Mouse (Mus musculus): Measurements from ENCODE around the gene Opcml. TPM values are rescaled to one million over a fixed set of nuclear protein-coding genes. Genes with fewer than 3 reads are reported as not detected.
A peak's percentile ranks its signal among the peaks of the same experiment; 100 is the strongest.

Gene Opcml
- polyA plus RNA-seq, 1 experiment from 2014 or later: 3.4 TPM

DNA sequence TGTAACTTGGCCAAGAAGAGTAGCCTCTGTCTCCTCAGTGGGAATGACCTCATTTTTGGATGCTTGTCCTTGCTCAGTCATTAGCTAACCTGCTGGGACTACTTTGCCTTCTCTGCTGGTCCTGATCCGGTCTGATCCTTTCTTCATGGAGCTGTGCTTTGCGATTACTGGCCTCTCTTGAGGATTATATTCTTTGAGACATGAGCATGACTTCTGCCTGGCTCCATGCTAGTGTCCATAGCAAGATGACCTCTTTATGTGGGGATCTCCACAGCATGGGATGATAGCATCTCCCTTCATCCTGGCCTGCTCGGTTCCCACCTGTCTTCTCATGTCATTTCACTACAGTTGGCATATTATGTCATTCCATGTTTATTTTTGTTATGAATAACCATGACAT lies 699.8 kb downstream of the Opcml start:
- H3K4me1 ChIP-seq (replicated peaks): no peaks in the 10 kb centered on the region
- H3K9ac ChIP-seq: no peak overlapping the region
- H3K36me3 ChIP-seq: no peaks in the 10 kb centered on the region
- no peak overlapping the region for H3K4me2 ChIP-seq (replicated peaks)
- 82% methylated on average over 3 of the region's 3 CpGs for WGBS
- H3K9me3 ChIP-seq: no peaks in the 10 kb centered on the region
- no peak for ATAC-seq
- H3K4me3 ChIP-seq (replicated peaks): no peak overlapping the region
- no peak overlapping the region for H3K27ac ChIP-seq
- H3K27me3 ChIP-seq (replicated peaks): no peaks in the 10 kb centered on the region

- no peak overlapping the region for H3K9ac ChIP-seq
- no peak overlapping the region for H3K4me2 ChIP-seq (replicated peaks)
- H3K4me3 ChIP-seq (replicated peaks): no peak overlapping the region
- WGBS: 72% methylated on average over 12 of the region's 12 CpGs
- H3K27ac ChIP-seq: no peak overlapping the region
- no peaks in the 10 kb centered on the region for H3K36me3 ChIP-seq
- no peak for ATAC-seq
- no peaks in the 10 kb centered on the region for H3K4me1 ChIP-seq (replicated peaks)
- H3K27me3 ChIP-seq (replicated peaks): no peaks in the 10 kb centered on the region
- no peaks in the 10 kb centered on the region for H3K9me3 ChIP-seq
Measured at GRCm38 (mm10) chr9:28499841-28500794, 709.5 kb downstream of the Opcml start.

- 88% methylated on average over 3 of the region's 3 CpGs for WGBS
- no peak overlapping the region for H3K9ac ChIP-seq
- no peaks in the 10 kb centered on the region for H3K4me1 ChIP-seq (replicated peaks)
- H3K27me3 ChIP-seq (replicated peaks): no peaks in the 10 kb centered on the region
- no peak overlapping the region for H3K27ac ChIP-seq
- H3K4me2 ChIP-seq (replicated peaks): no peak overlapping the region
- H3K9me3 ChIP-seq: no peaks in the 10 kb centered on the region
- ATAC-seq: no peak
- H3K36me3 ChIP-seq: no peaks in the 10 kb centered on the region
- no peak overlapping the region for H3K4me3 ChIP-seq (replicated peaks)
Measured at GRCm38 (mm10) chr9:28513905-28514304, 723.3 kb downstream of the Opcml start.

GRCm38 (mm10) chr9:28533191-28533590 lies 742.6 kb downstream of the Opcml start:
- WGBS: 66% methylated on average over 1 of the region's 1 CpGs

GRCm38 (mm10) chr9:28535006-28535405 lies 744.4 kb downstream of the Opcml start:
- ATAC-seq: no peak

More at GRCm38 (mm10) chr9:28533191-28533590, 742.6 kb downstream of the Opcml start:
- Histone ChIP-seq H3K4me3 (replicated peaks) (no peak overlapping the region), H3K4me1 (replicated peaks) (no peaks in the 10 kb centered on the region), H3K27ac (no peak overlapping the region), H3K27me3 (replicated peaks) (no peaks in the 10 kb centered on the region), H3K9me3 (no peaks in the 10 kb centered on the region), H3K4me2 (replicated peaks) (no peak overlapping the region), H3K36me3 (no peaks in the 10 kb centered on the region), H3K9ac (no peak overlapping the region)
- no peak for ATAC-seq

GRCm38 (mm10) chr9:28536637-28537036 lies 746.1 kb downstream of the Opcml start:
- WGBS: 48% methylated on average over 4 of the region's 4 CpGs
- Histone ChIP-seq H3K27me3 (replicated peaks) (no peaks in the 10 kb centered on the region), H3K9ac (no peak overlapping the region), H3K4me1 (replicated peaks) (no peaks in the 10 kb centered on the region), H3K9me3 (no peaks in the 10 kb centered on the region), H3K27ac (no peak overlapping the region), H3K4me2 (replicated peaks) (no peak overlapping the region), H3K36me3 (no peaks in the 10 kb centered on the region), H3K4me3 (replicated peaks) (no peak overlapping the region)
- ATAC-seq: no peak

More at GRCm38 (mm10) chr9:28535006-28535405, 744.4 kb downstream of the Opcml start:
- WGBS: 87% methylated on average over 4 of the region's 4 CpGs
- no peaks in the 10 kb centered on the region for H3K4me1 ChIP-seq (replicated peaks)
- H3K27me3 ChIP-seq (replicated peaks): no peaks in the 10 kb centered on the region
- no peaks in the 10 kb centered on the region for H3K9me3 ChIP-seq
- no peak overlapping the region for H3K4me3 ChIP-seq (replicated peaks)
- no peak overlapping the region for H3K4me2 ChIP-seq (replicated peaks)
- no peak overlapping the region for H3K27ac ChIP-seq
- no peak overlapping the region for H3K9ac ChIP-seq
- no peaks in the 10 kb centered on the region for H3K36me3 ChIP-seq

DNA sequence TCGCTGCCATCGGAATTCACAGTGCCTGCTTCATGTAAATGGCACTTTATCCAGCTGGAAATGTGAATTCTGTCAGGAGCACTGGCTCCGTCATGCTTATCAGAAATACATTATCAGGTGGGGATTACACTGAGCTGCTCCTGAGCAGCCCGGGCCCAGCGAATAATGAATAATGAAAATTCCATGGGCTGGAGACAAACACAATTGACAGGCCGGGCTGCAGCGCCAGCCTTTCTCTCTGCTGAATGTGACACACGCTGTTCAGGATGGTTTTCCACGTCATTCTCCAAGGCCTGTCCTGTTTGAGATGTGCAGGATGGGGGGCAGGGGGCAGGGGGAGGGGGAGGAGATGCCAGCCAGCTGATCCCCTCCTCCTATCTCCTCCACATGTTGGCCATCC lies 757.6 kb downstream of the Opcml start:
- no peaks in the 10 kb centered on the region for H3K4me1 ChIP-seq (replicated peaks)
- no peak overlapping the region for H3K27ac ChIP-seq
- WGBS: 47% methylated on average over 9 of the region's 9 CpGs
- no peak overlapping the region for H3K4me3 ChIP-seq (replicated peaks)
- no peak overlapping the region for H3K4me2 ChIP-seq (replicated peaks)
- H3K9me3 ChIP-seq: no peaks in the 10 kb centered on the region
- ATAC-seq: no peak
- no peak overlapping the region for H3K9ac ChIP-seq
- no peaks in the 10 kb centered on the region for H3K36me3 ChIP-seq
- no peaks in the 10 kb centered on the region for H3K27me3 ChIP-seq (replicated peaks)

- peak; percentile 95 for ATAC-seq
- no peak overlapping the region for H3K4me3 ChIP-seq (replicated peaks)
- H3K27me3 ChIP-seq (replicated peaks): no peaks in the 10 kb centered on the region
- H3K4me1 ChIP-seq (replicated peaks): no peaks in the 10 kb centered on the region
- no peaks in the 10 kb centered on the region for H3K36me3 ChIP-seq
- no peak overlapping the region for H3K27ac ChIP-seq
- 54% methylated on average over 1 of the region's 1 CpGs for WGBS
- H3K9ac ChIP-seq: no peak overlapping the region
- no peaks in the 10 kb centered on the region for H3K9me3 ChIP-seq
- no peak overlapping the region for H3K4me2 ChIP-seq (replicated peaks)
Measured at GRCm38 (mm10) chr9:28552387-28553182, 762.0 kb downstream of the Opcml start.

DNA sequence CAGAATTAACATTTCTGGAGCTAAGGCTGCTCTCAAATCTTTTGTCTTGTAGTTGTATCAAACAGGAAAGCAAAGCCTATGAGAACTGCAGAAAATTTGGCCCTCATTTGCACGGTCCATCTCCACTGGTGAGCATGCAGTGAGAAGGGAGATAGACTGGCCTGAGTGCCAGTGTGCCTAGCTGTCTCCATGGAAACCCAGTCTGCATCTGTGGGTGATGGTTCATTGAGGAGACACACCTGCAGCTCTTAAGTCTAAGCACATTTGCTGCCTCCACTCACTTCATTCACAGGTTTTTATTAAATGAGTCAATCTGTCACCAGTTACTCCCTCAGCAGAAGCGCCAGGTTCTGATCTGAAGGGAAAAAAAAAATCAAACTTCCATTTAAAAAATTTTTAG lies 768.1 kb downstream of the Opcml start:
- H3K4me2 ChIP-seq (replicated peaks): no peak overlapping the region
- no peaks in the 10 kb centered on the region for H3K36me3 ChIP-seq
- no peak overlapping the region for H3K27ac ChIP-seq
- no peak for ATAC-seq
- no peak overlapping the region for H3K4me3 ChIP-seq (replicated peaks)
- H3K9me3 ChIP-seq: no peaks in the 10 kb centered on the region
- H3K9ac ChIP-seq: no peak overlapping the region
- 79% methylated on average over 2 of the region's 2 CpGs for WGBS
- no peaks in the 10 kb centered on the region for H3K4me1 ChIP-seq (replicated peaks)
- no peaks in the 10 kb centered on the region for H3K27me3 ChIP-seq (replicated peaks)

GRCm38 (mm10) chr9:28561761-28562160 lies 771.2 kb downstream of the Opcml start:
- ATAC-seq: no peak
- Histone ChIP-seq H3K4me3 (replicated peaks) (no peak overlapping the region), H3K9me3 (no peaks in the 10 kb centered on the region), H3K4me2 (replicated peaks) (no peak overlapping the region), H3K36me3 (no peaks in the 10 kb centered on the region), H3K27ac (no peak overlapping the region), H3K9ac (no peak overlapping the region), H3K4me1 (replicated peaks) (no peaks in the 10 kb centered on the region), H3K27me3 (replicated peaks) (no peaks in the 10 kb centered on the region)
- WGBS: 62% methylated on average over 6 of the region's 6 CpGs

DNA sequence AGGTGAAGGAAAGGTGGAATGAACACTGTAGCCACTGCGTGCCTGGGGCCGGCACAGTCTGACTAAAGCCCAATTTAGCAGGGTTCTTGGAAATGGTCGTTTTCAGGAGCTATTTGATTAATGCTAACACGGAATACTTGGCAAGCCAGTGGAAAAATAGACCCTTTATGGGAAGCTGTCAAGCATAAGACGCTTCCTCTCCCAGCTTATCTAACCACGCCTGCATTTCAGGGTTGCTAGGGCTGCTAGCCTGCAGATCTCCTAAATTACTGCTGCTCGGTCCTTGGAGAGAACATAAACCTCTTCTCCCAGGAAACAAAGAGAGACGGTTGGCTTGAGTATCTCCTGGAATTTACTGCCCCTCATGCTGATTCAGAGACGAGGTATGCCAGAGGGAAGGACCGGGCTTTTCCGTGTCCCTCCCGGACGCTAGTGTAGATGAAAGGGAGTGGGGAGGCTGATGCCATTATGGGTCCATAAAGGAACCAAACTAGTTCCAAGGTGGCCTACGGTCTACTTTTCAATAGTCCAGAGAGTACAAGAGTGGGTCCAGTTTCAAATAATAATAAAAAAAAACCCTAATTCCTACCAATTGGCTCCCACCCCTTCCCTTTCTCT lies 772.6 kb downstream of the Opcml start:
- 23% methylated on average over 14 of the region's 14 CpGs for WGBS
- no peak overlapping the region for H3K4me3 ChIP-seq (replicated peaks)
- peak overlapping the region; percentile 34; the same call in 1 of the 2 replicates for H3K4me2 ChIP-seq (replicated peaks)
- no peak overlapping the region for H3K9ac ChIP-seq
- H3K27ac ChIP-seq: 0 out of 2 replicates have a peak overlapping the region, but pooled peaks have one; percentile 22
- peak; percentile 82 for ATAC-seq
- H3K36me3 ChIP-seq: no peaks in the 10 kb centered on the region
- no peaks in the 10 kb centered on the region for H3K27me3 ChIP-seq (replicated peaks)
- H3K4me1 ChIP-seq (replicated peaks): no peaks in the 10 kb centered on the region
- H3K9me3 ChIP-seq: no peaks in the 10 kb centered on the region

GRCm38 (mm10) chr9:28569041-28569522 lies 778.5 kb downstream of the Opcml start:
- H3K9me3 ChIP-seq: no peaks in the 10 kb centered on the region
- H3K4me1 ChIP-seq (replicated peaks): no peaks in the 10 kb centered on the region
- 32% methylated on average over 8 of the region's 8 CpGs for WGBS
- H3K36me3 ChIP-seq: no peaks in the 10 kb centered on the region
- no peak overlapping the region for H3K4me2 ChIP-seq (replicated peaks)
- H3K4me3 ChIP-seq (replicated peaks): no peak overlapping the region
- H3K9ac ChIP-seq: no peak overlapping the region
- H3K27me3 ChIP-seq (replicated peaks): no peaks in the 10 kb centered on the region
- ATAC-seq: no peak
- H3K27ac ChIP-seq: no peak overlapping the region
